Mouse (Mus musculus): ENCODE results near the gene Nbea. TPM values are rescaled to one million over a fixed set of nuclear protein-coding genes. Genes with fewer than 3 reads are reported as not detected.

The Nbea gene
- total and polyA plus RNA-seq, 3 experiments = 0.76 TPM; not detected in 2

DNA sequence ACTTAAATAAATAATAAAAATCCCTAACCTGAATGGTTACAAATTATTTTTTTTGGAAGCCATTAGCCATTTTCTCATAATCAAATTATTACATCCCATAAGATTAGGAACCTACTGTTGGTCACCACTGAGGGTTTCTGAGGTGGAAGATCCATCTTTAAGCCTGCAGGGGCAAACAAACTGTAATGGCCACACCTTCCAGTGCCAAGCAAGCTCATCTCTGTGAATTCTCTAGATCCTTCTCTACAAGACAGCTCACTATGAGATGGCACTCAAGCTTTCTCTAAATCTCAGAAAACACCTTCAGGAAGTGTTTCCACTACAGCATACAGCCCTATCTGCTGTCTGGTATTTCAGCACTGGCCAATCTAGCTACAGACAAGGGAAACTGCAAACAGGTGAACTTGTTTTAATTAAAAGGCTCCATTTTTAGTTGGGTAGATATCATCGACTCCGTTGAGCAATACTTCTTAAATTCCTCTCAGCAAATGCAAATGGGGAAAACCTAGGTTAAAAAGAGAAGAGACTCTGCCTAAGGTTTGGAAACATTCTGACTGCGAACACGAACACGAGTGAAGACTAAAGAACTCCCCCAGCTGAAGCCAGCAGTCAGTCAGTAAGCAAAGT lies 402.0 kb downstream of the Nbea start:
- TF ChIP-seq GATA1 (IDR thresholded peaks at IDR 0.05; ENCODE audit: borderline replicate concordance, low read length) (no peak), POLR2AphosphoS5 (IDR thresholded peaks at IDR 0.05; ENCODE audit: insufficient replicate concordance, low read depth, low read length) (no peak), CTCF (IDR thresholded peaks at IDR 0.05; ENCODE audit: low read depth, low read length) (no peak), GATA2 (IDR thresholded peaks at IDR 0.05; ENCODE audit: borderline replicate concordance, low read depth, low read length) (no peak), TAL1 (conservative IDR thresholded peaks at IDR 0.05; ENCODE audit: low read depth, low read length) (no peak)
- no peak overlapping the region for H3K4me3 ChIP-seq (ENCODE audit: low read depth, low read length)
- no peaks in the 10 kb centered on the region for H3K27me3 ChIP-seq (ENCODE audit: insufficient read depth, low read length)
- H3K36me3 ChIP-seq (replicated peaks) = no peaks in the 10 kb centered on the region
- no peaks in the 10 kb centered on the region for H3K4me1 ChIP-seq (ENCODE audit: insufficient read depth, low read depth, low read length)
- DNase-seq (ENCODE audit: low spot score) (no peak), ATAC-seq (ENCODE audit: extremely low read depth, insufficient number of reproducible peaks, low FRiP score, poor library complexity, severe bottlenecking) (no peak)
- peaks cover 26% of the 10 kb centered on the region for H3K9me3 ChIP-seq (replicated peaks)

GRCm38 (mm10) chr3:55780120-55781070 lies 403.1 kb downstream of the Nbea start:
- TF ChIP-seq POLR2AphosphoS5 (IDR thresholded peaks at IDR 0.05; ENCODE audit: insufficient replicate concordance, low read depth, low read length) (no peak), CTCF (IDR thresholded peaks at IDR 0.05; ENCODE audit: low read depth, low read length) (no peak), GATA2 (IDR thresholded peaks at IDR 0.05; ENCODE audit: borderline replicate concordance, low read depth, low read length) (no peak), GATA1 (IDR thresholded peaks at IDR 0.05; ENCODE audit: borderline replicate concordance, low read length) (no peak), TAL1 (conservative IDR thresholded peaks at IDR 0.05; ENCODE audit: low read depth, low read length) (no peak)
- Histone ChIP-seq H3K4me1 (ENCODE audit: insufficient read depth, low read depth, low read length) (no peaks in the 10 kb centered on the region), H3K4me3 (ENCODE audit: low read depth, low read length) (no peak overlapping the region; the same call in 1 of the 2 replicates), H3K9me3 (replicated peaks) (peaks cover 26% of the 10 kb centered on the region), H3K36me3 (replicated peaks) (no peaks in the 10 kb centered on the region), H3K27me3 (ENCODE audit: insufficient read depth, low read length) (no peaks in the 10 kb centered on the region)
- ATAC-seq (ENCODE audit: extremely low read depth, insufficient number of reproducible peaks, low FRiP score, poor library complexity, severe bottlenecking) (no peak), DNase-seq (ENCODE audit: low spot score) (no peak)

DNA sequence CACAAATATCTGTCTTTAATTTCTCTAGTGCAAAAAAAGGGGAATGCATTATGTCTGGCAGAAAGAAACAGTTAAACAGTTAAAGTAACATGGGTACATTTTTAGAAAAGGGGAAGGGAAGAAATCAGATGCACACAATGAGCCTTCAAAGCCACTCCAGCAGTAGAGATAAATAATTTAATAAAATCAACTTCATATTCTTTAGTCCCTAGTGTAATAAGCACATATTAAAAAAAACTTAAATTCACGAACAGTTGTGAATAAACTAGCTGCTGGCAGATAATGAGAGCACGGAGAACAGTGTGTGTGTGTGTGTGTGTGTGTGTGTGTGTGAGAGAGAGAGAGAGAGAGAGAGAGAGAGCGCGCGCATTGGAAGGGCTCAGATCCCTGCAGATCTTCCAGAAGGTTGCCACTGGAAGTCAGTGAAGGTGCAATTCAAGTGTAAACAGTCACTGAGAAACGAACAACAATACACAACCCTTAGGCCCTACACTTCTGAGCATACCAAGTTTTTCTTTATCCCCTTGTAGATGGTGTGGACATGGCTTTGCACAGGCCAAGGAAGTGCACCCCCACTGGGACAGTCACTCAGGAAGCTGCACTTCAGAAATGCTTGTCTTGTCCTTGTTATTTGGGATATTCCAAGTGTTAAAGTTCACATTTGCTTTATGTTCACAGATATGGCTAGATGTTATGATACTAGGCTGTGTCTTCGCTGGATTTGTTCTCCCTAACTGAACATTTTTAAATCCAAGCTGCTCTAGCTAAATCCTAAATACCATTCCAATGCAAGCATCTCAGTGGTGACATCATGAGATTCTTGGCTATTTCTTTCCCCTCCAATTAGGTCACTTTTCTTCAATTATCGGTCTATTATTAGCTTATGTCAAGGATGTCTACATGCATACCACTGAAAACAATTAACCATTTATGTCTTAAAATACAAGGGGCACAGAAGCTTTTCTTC lies 404.5 kb downstream of the Nbea start:
- no peak for ATAC-seq (ENCODE audit: extremely low read depth, insufficient number of reproducible peaks, low FRiP score, poor library complexity, severe bottlenecking)
- no peak for TF ChIP-seq GATA1 (IDR thresholded peaks at IDR 0.05; ENCODE audit: borderline replicate concordance, low read length)
- no peak for TF ChIP-seq CTCF (IDR thresholded peaks at IDR 0.05; ENCODE audit: low read depth, low read length)
- no peak for TF ChIP-seq POLR2AphosphoS5 (IDR thresholded peaks at IDR 0.05; ENCODE audit: insufficient replicate concordance, low read depth, low read length)
- Histone ChIP-seq H3K36me3 (replicated peaks) (no peaks in the 10 kb centered on the region), H3K4me3 (ENCODE audit: low read depth, low read length) (no peak overlapping the region), H3K9me3 (replicated peaks) (peaks cover 28% of the 10 kb centered on the region), H3K4me1 (ENCODE audit: insufficient read depth, low read depth, low read length) (no peaks in the 10 kb centered on the region), H3K27me3 (ENCODE audit: insufficient read depth, low read length) (no peaks in the 10 kb centered on the region)
- no peak for DNase-seq (ENCODE audit: low spot score)

- peaks cover 16% of the 10 kb centered on the region for H3K9me3 ChIP-seq (replicated peaks)
- DNase-seq (ENCODE audit: low spot score) (no peak), ATAC-seq (ENCODE audit: extremely low read depth, insufficient number of reproducible peaks, low FRiP score, poor library complexity, severe bottlenecking) (no peak)
- TF ChIP-seq TAL1 (conservative IDR thresholded peaks at IDR 0.05; ENCODE audit: low read depth, low read length) (no peak), CTCF (IDR thresholded peaks at IDR 0.05; ENCODE audit: low read depth, low read length) (no peak), POLR2AphosphoS5 (IDR thresholded peaks at IDR 0.05; ENCODE audit: insufficient replicate concordance, low read depth, low read length) (no peak), GATA2 (IDR thresholded peaks at IDR 0.05; ENCODE audit: borderline replicate concordance, low read depth, low read length) (no peak), GATA1 (IDR thresholded peaks at IDR 0.05; ENCODE audit: borderline replicate concordance, low read length) (no peak)
- no peaks in the 10 kb centered on the region for H3K36me3 ChIP-seq (replicated peaks)
- no peaks in the 10 kb centered on the region for H3K27me3 ChIP-seq (ENCODE audit: insufficient read depth, low read length)
- no peak overlapping the region for H3K4me3 ChIP-seq (ENCODE audit: low read depth, low read length)
- no peaks in the 10 kb centered on the region for H3K4me1 ChIP-seq (ENCODE audit: insufficient read depth, low read depth, low read length)
These were observed 406.0 kb downstream of the Nbea start for GRCm38 (mm10) chr3:55777501-55777900.

GRCm38 (mm10) chr3:55775753-55776152 lies 407.7 kb downstream of the Nbea start:
- Histone ChIP-seq H3K4me1 (ENCODE audit: insufficient read depth, low read depth, low read length) (no peaks in the 10 kb centered on the region), H3K27me3 (ENCODE audit: insufficient read depth, low read length) (no peaks in the 10 kb centered on the region), H3K36me3 (replicated peaks) (no peaks in the 10 kb centered on the region), H3K4me3 (ENCODE audit: low read depth, low read length) (no peak overlapping the region), H3K9me3 (replicated peaks) (peaks cover 14% of the 10 kb centered on the region)
- TF ChIP-seq GATA1 (IDR thresholded peaks at IDR 0.05; ENCODE audit: borderline replicate concordance, low read length) (no peak), POLR2AphosphoS5 (IDR thresholded peaks at IDR 0.05; ENCODE audit: insufficient replicate concordance, low read depth, low read length) (no peak), TAL1 (conservative IDR thresholded peaks at IDR 0.05; ENCODE audit: low read depth, low read length) (no peak), CTCF (IDR thresholded peaks at IDR 0.05; ENCODE audit: low read depth, low read length) (no peak), GATA2 (IDR thresholded peaks at IDR 0.05; ENCODE audit: borderline replicate concordance, low read depth, low read length) (no peak)
- DNase-seq (ENCODE audit: low spot score) (no peak), ATAC-seq (ENCODE audit: extremely low read depth, insufficient number of reproducible peaks, low FRiP score, poor library complexity, severe bottlenecking) (no peak)
